Mouse (Mus musculus): ENCODE data around the gene Nphp1.

- TF ChIP-seq CTCF (IDR thresholded peaks at IDR 0.05; ENCODE audit: low read depth) (no peak), EP300 (IDR thresholded peaks at IDR 0.05; ENCODE audit: low read depth) (no peak)
Observed at GRCm38 (mm10) chr2:127789651-127790270, 1.1 kb upstream of the Nphp1 start.

Data from heart, postnatal 0 days (tissue).